Mouse (Mus musculus) MEL (cell line): ENCODE measurements around the gene Zfp36l1. TPM values are rescaled to one million over a fixed set of nuclear protein-coding genes. Genes with fewer than 3 reads are reported as not detected.

ENCODE experiments used
- DNase-seq: peaks from one replicate; pipeline ENCODE4 v3.0.0; 2011; ENCODE audit warnings: low read depth, low spot score
- H3K27ac ChIP-seq: 2 replicates; pipeline ENCODE4 v1.5.1; 2012; ENCODE audit warnings: low read depth, mild to moderate bottlenecking, control low read depth, low read length, moderate library complexity; ENCODE audit not compliant: control insufficient read depth
- H3K27me3 ChIP-seq, 2 experiments: fragments of 150-350 bp in 1 of 2; sonication (generic) in 1 of 2; 2 replicates each; pipeline ENCODE4 v1.6.1; 2012; ENCODE audit warnings: low read length in 2 of 2, mild to moderate bottlenecking in 2 of 2, improper control_type of control experiment in 1 of 2, moderate library complexity in 1 of 2; ENCODE audit not compliant: insufficient read depth in 2 of 2, control insufficient read depth in 1 of 2
- H3K36me3 ChIP-seq, 2 experiments: 2 replicates each; pipeline ENCODE4 v1.6.1; 2012 to 2014; ENCODE audit warnings: low read length in 2 of 2, improper control_type of control experiment in 1 of 2, inconsistent platforms in 1 of 2, mild to moderate bottlenecking in 1 of 2; ENCODE audit not compliant: insufficient read depth in 2 of 2, control insufficient read depth in 1 of 2
- H3K4me1 ChIP-seq, 2 experiments: fragments of 150-350 bp in 1 of 2; sonication (generic) in 1 of 2; 2 replicates each; pipeline ENCODE4 v1.6.1; 2012; ENCODE audit warnings: low read length in 2 of 2, improper control_type of control experiment in 1 of 2, mild to moderate bottlenecking in 1 of 2; ENCODE audit not compliant: insufficient read depth in 2 of 2, control insufficient read depth in 1 of 2
- H3K4me3 ChIP-seq, 2 experiments: fragments of 150-350 bp in 1 of 2; sonication (generic) in 1 of 2; 2 replicates each; pipeline ENCODE4 v1.5.1; 2012; ENCODE audit warnings: low read depth in 2 of 2, low read length in 2 of 2, mild to moderate bottlenecking in 2 of 2, moderate library complexity in 2 of 2, control low read depth in 1 of 2, improper control_type of control experiment in 1 of 2; ENCODE audit not compliant: control insufficient read depth in 1 of 2, insufficient read depth in 1 of 2
- H3K79me2 ChIP-seq: 2 replicates; pipeline ENCODE4 v1.6.1; 2012; ENCODE audit warnings: mild to moderate bottlenecking, low read length, moderate library complexity; ENCODE audit not compliant: control insufficient read depth, poor library complexity, insufficient read depth
- H3K9ac ChIP-seq: 2 replicates; pipeline ENCODE4 v1.6.1; 2012; ENCODE audit warnings: low read depth, mild to moderate bottlenecking, control low read depth, low read length, moderate library complexity; ENCODE audit not compliant: control insufficient read depth, poor library complexity, severe bottlenecking
- H3K9me3 ChIP-seq: fragments of 150-350 bp; sonication (generic); replicated peaks from 2 replicates; pipeline ENCODE4 v1.6.1; 2012; ENCODE audit warnings: mild to moderate bottlenecking, low read length, improper control_type of control experiment, moderate library complexity; ENCODE audit not compliant: insufficient read depth
- BHLHE40 ChIP-seq: IDR thresholded peaks from 2 replicates; pipeline ENCODE4 v1.6.1; 2012; ENCODE audit warnings: low read depth, mild to moderate bottlenecking, inconsistent platforms, low read length, improper control_type of control experiment, borderline replicate concordance
- CHD1 ChIP-seq: IDR thresholded peaks from 2 replicates; pipeline ENCODE4 v1.6.1; 2012; ENCODE audit warnings: low read depth, mild to moderate bottlenecking, inconsistent platforms, low read length, improper control_type of control experiment
- E2F4 ChIP-seq: IDR thresholded peaks from 2 replicates; pipeline ENCODE4 v1.6.1; 2011; ENCODE audit warnings: low read depth, low read length, improper control_type of control experiment, borderline replicate concordance
- ELF1 ChIP-seq: IDR thresholded peaks from 2 replicates; pipeline ENCODE4 v1.6.1; 2014; ENCODE audit warnings: low read depth, mild to moderate bottlenecking, inconsistent platforms, low read length, improper control_type of control experiment, moderate library complexity
- GABPA ChIP-seq: IDR thresholded peaks from 2 replicates; pipeline ENCODE4 v1.6.1; 2012; ENCODE audit warnings: low read depth, mild to moderate bottlenecking, inconsistent platforms, low read length, improper control_type of control experiment, moderate library complexity
- GATA1 ChIP-seq: IDR thresholded peaks from 2 replicates; pipeline ENCODE4 v1.6.1; 2011; ENCODE audit warnings: low read depth, low read length, improper control_type of control experiment
- HCFC1 ChIP-seq: IDR thresholded peaks from 2 replicates; pipeline ENCODE4 v1.6.1; 2012; ENCODE audit warnings: low read depth, mild to moderate bottlenecking, inconsistent platforms, low read length, improper control_type of control experiment, moderate library complexity
- MXI1 ChIP-seq: IDR thresholded peaks from 2 replicates; pipeline ENCODE4 v1.6.1; 2011; ENCODE audit warnings: mild to moderate bottlenecking, low read depth, low read length, improper control_type of control experiment
- MYB ChIP-seq: IDR thresholded peaks from 2 replicates; pipeline ENCODE4 v1.6.1; 2011; ENCODE audit warnings: mild to moderate bottlenecking, low read depth, low read length, improper control_type of control experiment
- MYC ChIP-seq: IDR thresholded peaks from 2 replicates; pipeline ENCODE4 v1.6.1; 2011; ENCODE audit warnings: low read depth, mild to moderate bottlenecking, low read length, improper control_type of control experiment, moderate library complexity
- NRF1 ChIP-seq: IDR thresholded peaks from 2 replicates; pipeline ENCODE4 v1.6.1; 2014; ENCODE audit warnings: low read depth, mild to moderate bottlenecking, inconsistent platforms, low read length, improper control_type of control experiment, moderate library complexity; ENCODE audit not compliant: poor library complexity, insufficient read depth, severe bottlenecking
- POLR2A ChIP-seq, 2 experiments: IDR thresholded peaks; 2 replicates each; pipeline ENCODE4 v1.6.1; 2011 to 2012; ENCODE audit warnings: low read length in 2 of 2, mild to moderate bottlenecking in 2 of 2, control low read depth in 1 of 2, improper control_type of control experiment in 1 of 2, low read depth in 1 of 2, moderate library complexity in 1 of 2; ENCODE audit not compliant: control insufficient read depth in 1 of 2, insufficient read depth in 1 of 2, poor library complexity in 1 of 2
- POLR2AphosphoS5 ChIP-seq: IDR thresholded peaks from 2 replicates; pipeline ENCODE4 v1.6.1; 2012; ENCODE audit warnings: low read depth, borderline replicate concordance, mild to moderate bottlenecking, inconsistent platforms, low read length, moderate library complexity, mixed read lengths
- RAD21 ChIP-seq: IDR thresholded peaks from 2 replicates; pipeline ENCODE4 v1.6.1; 2011; ENCODE audit warnings: mild to moderate bottlenecking, low read depth, low read length, improper control_type of control experiment
- SIN3A ChIP-seq: IDR thresholded peaks from 2 replicates; pipeline ENCODE4 v1.6.1; 2012; ENCODE audit warnings: low read length, improper control_type of control experiment, inconsistent platforms
- SMC3 ChIP-seq: IDR thresholded peaks from 2 replicates; pipeline ENCODE4 v1.6.1; 2011; ENCODE audit warnings: low read depth, low read length, improper control_type of control experiment
- TBP ChIP-seq: IDR thresholded peaks from 2 replicates; pipeline ENCODE4 v1.8.0; 2011; ENCODE audit warnings: low read depth, low read length, improper control_type of control experiment
- TCF12 ChIP-seq: IDR thresholded peaks from 2 replicates; pipeline ENCODE4 v1.6.1; 2014; ENCODE audit warnings: low read depth, mild to moderate bottlenecking, inconsistent platforms, low read length, improper control_type of control experiment, moderate library complexity
- UBTF ChIP-seq: IDR thresholded peaks from 2 replicates; pipeline ENCODE4 v1.6.1; 2012; ENCODE audit warnings: low read depth, mild to moderate bottlenecking, inconsistent platforms, low read length, improper control_type of control experiment, moderate library complexity, borderline replicate concordance; ENCODE audit not compliant: insufficient read depth
- USF1 ChIP-seq: IDR thresholded peaks from 2 replicates; pipeline ENCODE4 v1.6.1; 2014; ENCODE audit warnings: low read depth, mild to moderate bottlenecking, inconsistent platforms, low read length, improper control_type of control experiment, moderate library complexity
- USF2 ChIP-seq, 2 experiments: IDR thresholded peaks; 2 replicates each; pipeline ENCODE4 v1.6.1; 2011 to 2012; ENCODE audit warnings: improper control_type of control experiment in 2 of 2, low read length in 2 of 2, borderline replicate concordance in 1 of 2, inconsistent platforms in 1 of 2, low read depth in 1 of 2, mild to moderate bottlenecking in 1 of 2; ENCODE audit not compliant: insufficient read depth in 1 of 2
- ZC3H11A ChIP-seq: IDR thresholded peaks from 2 replicates; pipeline ENCODE4 v1.6.1; 2012; ENCODE audit warnings: low read depth, mild to moderate bottlenecking, inconsistent platforms, low read length, improper control_type of control experiment
- ZMIZ1 ChIP-seq: IDR thresholded peaks from 2 replicates; pipeline ENCODE4 v1.6.1; 2012; ENCODE audit warnings: low read depth, mild to moderate bottlenecking, inconsistent platforms, low read length, improper control_type of control experiment, moderate library complexity
- ZNF384 ChIP-seq: IDR thresholded peaks from 2 replicates; pipeline ENCODE4 v1.6.1; 2012; ENCODE audit warnings: low read depth, mild to moderate bottlenecking, inconsistent platforms, low read length, improper control_type of control experiment
- polyA plus RNA-seq, 2 experiments: library from polyadenylated mRNA; stranded (reverse) in 1 of 2; unstranded in 1 of 2; fragments of >175 nt in 1 of 2; fragments of >200 nt in 1 of 2; gene quantifications; 2 replicates each; pipeline versions ENCODE4 v1.2.1 to v1.2.4; 2012; ENCODE audit warnings: low replicate concordance in 2 of 2, low read depth in 1 of 2; ENCODE audit not compliant: insufficient read length in 2 of 2, insufficient read depth in 1 of 2, missing spikeins in 1 of 2
- total RNA-seq: library from RNA; depleted of rRNA; stranded (reverse); fragments of 300-350 nt; gene quantifications from 2 replicates; pipeline ENCODE4 v1.2.3, GENCODE M21; 2012

Zfp36l1 gene
- total and polyA plus RNA-seq, 3 experiments, result 1.2 to 22.5 TPM; not detected in 1

DNA sequence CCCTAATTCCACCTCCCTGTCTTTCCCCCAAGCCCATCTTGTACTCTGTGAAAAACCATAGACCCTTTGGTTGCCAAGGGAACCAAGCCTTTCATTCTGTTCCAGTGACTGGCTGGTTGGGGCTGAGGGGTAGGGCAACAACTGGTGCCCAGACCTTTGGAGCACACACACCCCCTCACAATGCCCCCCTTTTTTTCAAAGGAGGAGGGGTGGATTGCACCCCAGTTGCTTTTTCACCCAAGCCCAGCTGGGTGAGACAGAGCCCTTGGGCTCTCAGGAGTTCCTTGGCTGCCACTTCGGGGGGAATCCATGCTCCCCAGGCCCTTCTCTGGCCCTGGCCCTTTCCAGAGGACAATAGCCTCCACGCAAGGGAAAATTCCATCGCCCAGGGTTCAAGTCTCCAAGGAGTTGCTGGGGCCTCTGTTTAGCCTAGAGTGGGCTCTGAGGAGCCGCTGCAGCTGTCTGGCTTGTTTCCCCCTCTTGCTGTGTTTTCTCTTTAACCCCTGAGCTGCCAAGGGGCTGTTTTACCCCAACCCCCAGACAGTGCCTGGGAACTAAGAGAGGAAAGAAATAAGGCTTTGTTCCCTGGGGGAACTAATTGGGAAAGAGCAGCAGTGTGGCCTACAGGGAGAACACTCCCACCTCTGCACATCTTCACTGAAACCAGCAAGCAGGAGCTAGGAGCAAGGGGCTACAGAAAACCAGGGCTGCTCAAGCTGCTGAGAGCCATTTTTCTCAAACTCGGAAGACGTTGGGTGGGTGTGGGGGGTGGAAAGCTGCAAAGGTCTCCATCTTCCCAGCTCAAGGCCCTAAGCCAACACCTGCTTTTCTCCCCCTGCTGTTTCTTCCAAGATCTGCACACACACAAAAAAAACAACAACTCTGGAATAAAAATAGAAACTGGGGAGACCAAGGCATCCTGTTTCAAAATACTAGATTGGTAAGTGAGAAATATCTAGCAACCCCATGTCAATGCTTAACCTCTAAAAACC, 50.1 kb downstream of the Zfp36l1 start:
- no peaks in the 10 kb centered on the region for H3K79me2 ChIP-seq
- H3K9me3 ChIP-seq, result no peaks in the 10 kb centered on the region
- H3K27ac ChIP-seq, result no peak overlapping the region
- H3K9ac ChIP-seq, result no peak overlapping the region
- no peak overlapping the region for H3K4me3 ChIP-seq
- H3K27me3 ChIP-seq, result no peaks in the 10 kb centered on the region
- DNase-seq, result no peak
- TF ChIP-seq USF2 (IDR thresholded peaks at IDR 0.05; ENCODE audit: borderline replicate concordance in 1 of 2, insufficient read depth in 1 of 2, low read depth in 1 of 2, low read length in 2 of 2), result no peak
- TF ChIP-seq TCF12, result no peak
- no peak for TF ChIP-seq RAD21
- TF ChIP-seq POLR2AphosphoS5, result no peak
- no peak for TF ChIP-seq MYC
- no peak for TF ChIP-seq MXI1
- no peak for TF ChIP-seq GATA1
- TF ChIP-seq ZC3H11A, result no peak
- no peak for TF ChIP-seq ELF1
- TF ChIP-seq UBTF, result no peak
- no peak for TF ChIP-seq SIN3A
- no peak for TF ChIP-seq ZMIZ1
- TF ChIP-seq E2F4, result no peak
- peaks cover 7 to 27% of the 10 kb centered on the region in 2 experiments for H3K4me1 ChIP-seq
- peaks cover 0 to 15% of the 10 kb centered on the region in 2 experiments; a peak in 2 of 4 replicates for H3K36me3 ChIP-seq

DNA sequence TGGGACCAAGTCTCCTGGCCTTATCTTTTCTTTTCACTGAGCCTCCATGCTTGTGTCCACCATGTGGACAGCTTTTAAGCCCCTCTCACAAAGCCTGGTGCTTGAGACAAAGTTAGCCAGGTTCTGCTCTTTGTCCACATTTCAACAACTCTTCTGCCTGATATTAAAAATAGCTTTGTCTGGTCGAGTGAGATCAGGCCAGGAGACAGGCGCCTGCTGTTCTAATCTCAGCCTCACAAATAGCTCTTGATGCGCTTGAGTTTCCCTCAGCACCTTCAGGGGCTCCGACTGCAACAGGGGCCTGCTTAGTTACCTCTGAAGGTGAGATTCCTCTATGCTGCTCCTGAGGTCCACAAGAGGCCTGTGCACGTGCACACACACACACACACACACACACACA, 51.0 kb downstream of the Zfp36l1 start:
- DNase-seq, result no peak
- H3K4me3 ChIP-seq, result no peak overlapping the region
- H3K9ac ChIP-seq, result no peak overlapping the region
- peaks cover 0 to 15% of the 10 kb centered on the region in 2 experiments; a peak in 2 of 4 replicates for H3K36me3 ChIP-seq
- peaks cover 7 to 27% of the 10 kb centered on the region in 2 experiments for H3K4me1 ChIP-seq
- no peak for TF ChIP-seq TBP
- no peak for TF ChIP-seq SMC3
- no peak for TF ChIP-seq ELF1
- TF ChIP-seq USF1, result no peak
- no peak for TF ChIP-seq MYC
- TF ChIP-seq RAD21, result no peak
- no peak for TF ChIP-seq NRF1
- TF ChIP-seq GABPA, result no peak
- no peak for TF ChIP-seq ZC3H11A
- TF ChIP-seq MYB, result no peak
- no peak for TF ChIP-seq HCFC1
- TF ChIP-seq GATA1, result no peak
- TF ChIP-seq POLR2A (IDR thresholded peaks at IDR 0.05; ENCODE audit: control insufficient read depth in 1 of 2, insufficient read depth in 1 of 2, low read depth in 1 of 2, low read length in 2 of 2, poor library complexity in 1 of 2), result no peak
- no peak for TF ChIP-seq ZNF384
- no peak for TF ChIP-seq E2F4
- TF ChIP-seq TCF12, result no peak
- TF ChIP-seq CHD1, result no peak
- no peak for TF ChIP-seq BHLHE40
- no peak for TF ChIP-seq UBTF
- TF ChIP-seq, all 39 proteins: peak for 0
- H3K79me2 ChIP-seq, result no peaks in the 10 kb centered on the region
- no peaks in the 10 kb centered on the region for H3K27me3 ChIP-seq
- no peak overlapping the region for H3K27ac ChIP-seq
- H3K9me3 ChIP-seq, result no peaks in the 10 kb centered on the region
